Mouse (Mus musculus): Measurements from ENCODE around the gene Gm44503. TPM values are rescaled to one million over a fixed set of nuclear protein-coding genes. Genes with fewer than 3 reads are reported as not detected.

Gm44503 gene
- polyA plus RNA-seq (2017; shearing (Covaris generic)): not detected

GRCm38 (mm10) chr9:72958521-72959450 is at the start of gene Gm44503, which contains the start of gene Dyx1c1:
Gene Gm44503, plus strand, starts transcription at chr9:72958852.
Gene Dyx1c1, plus strand, starts transcription at chr9:72958785.

DNA sequence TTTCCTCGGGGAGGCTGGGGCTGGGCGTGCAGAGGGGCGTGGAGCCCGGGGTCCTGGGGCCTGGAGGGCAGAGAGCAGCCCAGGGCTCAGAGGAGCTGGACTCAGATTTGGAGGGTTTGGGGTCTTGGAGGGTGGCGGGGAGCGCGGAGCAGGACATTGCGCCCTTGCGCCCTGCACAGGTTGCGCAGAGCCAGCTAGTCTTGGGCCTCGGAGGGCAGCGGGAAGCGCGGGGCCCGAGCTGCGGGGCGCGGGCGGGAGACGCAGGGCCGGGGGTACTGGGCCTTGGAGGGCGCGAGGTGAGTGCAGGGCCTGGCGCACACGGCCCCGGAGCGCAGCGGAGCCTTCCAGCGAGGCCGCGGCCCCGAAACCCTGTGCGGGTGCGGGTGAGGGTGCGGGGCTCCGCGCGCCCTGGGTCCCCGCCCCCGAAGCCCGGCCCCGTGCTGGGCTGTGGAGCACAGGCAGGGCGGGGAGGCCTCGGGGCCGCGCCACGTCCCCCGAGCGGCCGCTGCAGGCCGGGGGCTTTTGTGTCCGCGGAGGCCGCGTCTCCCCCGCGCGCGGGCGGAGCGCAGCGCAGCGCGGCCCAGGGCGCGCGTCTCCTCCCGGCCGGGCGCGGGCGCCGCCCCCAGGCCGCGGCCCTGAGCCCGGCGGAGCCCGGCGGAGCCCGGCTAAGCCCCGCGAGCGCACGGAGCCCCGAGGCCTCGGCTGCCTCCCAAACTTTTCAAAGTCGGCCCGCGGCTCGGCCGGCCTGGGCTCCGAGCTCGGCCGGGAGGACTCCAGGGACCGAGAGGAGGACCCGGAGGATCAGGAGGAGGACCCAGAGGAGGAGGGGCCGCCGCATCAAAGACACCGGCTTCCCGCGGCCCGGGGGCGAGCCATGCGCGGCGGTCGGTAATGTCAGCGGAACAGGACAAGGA is 33.4 kb upstream of the Gm44503 start, which contains the start of gene Pygo1:
TSS of gene Pygo1 (plus strand) at position 625 of the 914 bp plus-strand sequence.

GRCm38 (mm10) chr9:72985250-72986220 is 26.9 kb downstream of the Gm44503 start, which contains the start of the genes Ccpg1os and Ccpg1:
Gene Ccpg1os, minus strand, starts transcription at chr9:72985382.
Gene Ccpg1, plus strand, starts transcription at chr9:72985429.

DNA sequence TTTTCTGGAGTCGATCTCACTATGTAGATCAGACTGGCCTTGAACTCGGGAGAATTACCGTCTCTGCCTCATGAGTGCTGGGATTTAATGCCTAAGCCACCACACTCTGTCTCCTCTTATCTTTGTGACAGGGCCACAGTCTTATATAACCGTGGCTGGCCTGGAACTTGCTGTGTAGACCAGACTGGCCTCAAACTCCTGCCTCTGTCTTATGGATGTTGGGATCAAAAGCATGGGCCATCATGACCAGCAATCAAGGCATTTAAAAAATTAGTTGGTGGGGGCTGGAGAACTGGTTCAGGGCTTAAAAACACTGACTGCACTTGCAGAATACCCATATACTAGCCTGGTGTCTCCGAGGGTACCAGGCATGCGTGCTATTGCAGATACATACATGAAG is 81.4 kb downstream of the Gm44503 start, which contains the start of gene Pigb:
TSS of gene Pigb (minus strand) at position 299 of the 400 bp plus-strand sequence.

DNA sequence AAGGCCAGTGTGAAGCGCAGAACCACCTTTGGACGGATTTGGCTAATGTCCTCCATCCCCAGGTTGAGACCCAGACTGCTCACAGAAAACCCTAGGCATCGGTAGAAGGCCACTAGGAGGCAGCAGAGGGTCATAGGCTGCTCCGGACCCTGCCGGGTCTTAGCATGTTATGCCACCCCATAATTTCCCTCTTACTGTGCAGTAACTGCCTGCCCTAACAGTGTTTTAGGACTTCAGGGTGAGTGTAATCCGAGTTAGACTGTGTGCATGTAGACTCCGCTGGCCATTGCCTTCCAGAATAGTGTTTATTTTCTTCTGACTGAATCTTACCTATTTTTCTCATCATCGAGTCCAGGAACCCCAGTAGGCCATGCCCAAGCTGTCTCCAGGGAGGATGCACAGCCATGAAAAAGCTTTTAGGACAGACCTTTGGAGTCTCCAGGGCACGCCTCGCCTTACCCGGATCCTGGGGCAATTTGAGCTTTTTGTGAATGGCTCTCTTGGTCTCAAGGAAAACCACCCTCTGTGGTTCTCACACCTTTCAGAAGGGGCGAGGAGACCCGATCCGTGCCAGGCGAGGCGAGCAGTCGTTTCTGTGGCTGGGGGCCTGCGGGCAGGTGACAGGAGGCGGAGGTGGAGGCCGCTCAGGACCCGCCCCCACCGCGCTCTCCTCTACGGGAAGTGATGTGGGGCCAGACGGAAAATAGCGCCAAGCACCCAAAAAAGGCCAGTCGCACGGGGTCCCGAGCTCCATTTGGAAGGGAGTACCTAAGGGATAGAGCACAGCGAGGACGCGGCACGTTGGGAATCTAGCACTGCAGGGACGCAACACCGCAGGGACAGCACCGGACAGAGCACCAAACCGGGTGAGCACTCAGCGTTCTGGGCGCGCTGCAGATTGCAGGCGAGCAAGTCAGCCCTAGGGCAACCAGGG is 85.8 kb downstream of the Gm44503 start, which contains the start of gene Rab27a:
TSS of gene Rab27a (plus strand) at position 709 of the 934 bp plus-strand sequence.

Other genes starting within 250 kb of the Gm44503 start
- gene Prtg, start 152.0 kb upstream of the Gm44503 start, polyA plus RNA-seq (2017; shearing (Covaris generic)): 0.05 TPM
- gene Pygo1, start 33.2 kb upstream of the Gm44503 start, polyA plus RNA-seq (2017; shearing (Covaris generic)): not detected
- gene Dyx1c1, start 67 bp upstream of the Gm44503 start, polyA plus RNA-seq (2017; shearing (Covaris generic)): 1.5 TPM
- 3.2 TPM for gene Ccpg1os, start 26.5 kb downstream of the Gm44503 start, polyA plus RNA-seq (2017; shearing (Covaris generic))
- 105 TPM for gene Ccpg1, start 26.6 kb downstream of the Gm44503 start, polyA plus RNA-seq (2017; shearing (Covaris generic))
- gene Pigb, start 81.5 kb downstream of the Gm44503 start, polyA plus RNA-seq (2017; shearing (Covaris generic)): 17.5 TPM
- 51.1 TPM for gene Rab27a, start 86.0 kb downstream of the Gm44503 start, polyA plus RNA-seq (2017; shearing (Covaris generic))
- not detected for gene Khdc3, start 143.0 kb downstream of the Gm44503 start, polyA plus RNA-seq (2017; shearing (Covaris generic))
- not detected for gene Gm20509, start 143.6 kb downstream of the Gm44503 start, polyA plus RNA-seq (2017; shearing (Covaris generic))
- gene Rsl24d1, start 154.6 kb downstream of the Gm44503 start, polyA plus RNA-seq (2017; shearing (Covaris generic)): 51.0 TPM